Mouse (Mus musculus): ENCODE results near the gene Pcbp2.
A peak's percentile ranks its signal among the peaks of the same experiment; 100 is the strongest.

The Pcbp2 gene

GRCm38 (mm10) chr15:102527936-102528335, 57.6 kb downstream of the Pcbp2 start:
- peak; percentile 59 to 63 for DNase-seq

DNA sequence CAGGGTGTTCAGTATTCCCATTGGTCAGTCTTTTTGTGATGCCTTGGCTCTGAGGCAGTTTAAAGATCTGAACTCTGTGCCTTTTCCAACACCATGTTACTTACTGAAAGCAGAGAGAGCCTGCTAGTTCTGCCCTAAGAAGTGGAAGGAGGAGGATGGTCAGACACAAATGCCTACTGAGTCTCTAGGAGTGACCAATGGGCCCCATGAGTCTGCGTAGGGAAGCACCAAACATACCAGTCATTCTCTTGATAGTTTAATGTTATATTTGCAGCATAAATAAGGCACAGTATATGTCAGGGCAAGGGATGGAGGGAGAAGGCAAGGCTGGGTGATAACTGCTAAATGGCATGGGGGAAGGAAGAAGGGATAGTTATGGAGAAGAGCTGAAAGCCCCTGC, 58.1 kb downstream of the Pcbp2 start:
- no peak for DNase-seq

- DNase-seq: no peak
Measured at GRCm38 (mm10) chr15:102530566-102530965, 60.2 kb downstream of the Pcbp2 start.

DNA sequence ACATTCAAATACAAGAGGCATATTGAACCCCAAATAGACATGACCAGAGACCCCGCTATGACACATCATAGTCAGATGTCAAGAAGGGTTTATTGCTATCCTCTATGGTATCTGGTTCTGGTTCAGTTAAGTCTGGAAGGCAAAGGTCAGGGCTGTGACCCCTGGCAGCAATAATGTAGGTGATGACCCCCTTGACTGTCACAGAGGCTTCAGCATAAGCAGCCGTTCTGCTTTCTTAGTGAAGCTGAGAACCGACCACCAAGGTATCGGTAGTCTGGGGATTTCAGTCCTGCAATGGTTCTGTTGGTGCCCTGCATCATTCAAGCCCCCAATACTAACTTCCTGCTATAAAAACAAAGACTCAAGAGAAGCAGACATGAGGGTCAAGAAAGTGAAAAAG, 61.2 kb downstream of the Pcbp2 start:
- no peak for DNase-seq

- peak; percentile 66 to 68 for DNase-seq
Measured at GRCm38 (mm10) chr15:102532106-102532900, 62.0 kb downstream of the Pcbp2 start.

- peak in 1 of 2 experiments; percentile 17 for DNase-seq
Measured at GRCm38 (mm10) chr15:102533926-102534325, 63.6 kb downstream of the Pcbp2 start.

DNA sequence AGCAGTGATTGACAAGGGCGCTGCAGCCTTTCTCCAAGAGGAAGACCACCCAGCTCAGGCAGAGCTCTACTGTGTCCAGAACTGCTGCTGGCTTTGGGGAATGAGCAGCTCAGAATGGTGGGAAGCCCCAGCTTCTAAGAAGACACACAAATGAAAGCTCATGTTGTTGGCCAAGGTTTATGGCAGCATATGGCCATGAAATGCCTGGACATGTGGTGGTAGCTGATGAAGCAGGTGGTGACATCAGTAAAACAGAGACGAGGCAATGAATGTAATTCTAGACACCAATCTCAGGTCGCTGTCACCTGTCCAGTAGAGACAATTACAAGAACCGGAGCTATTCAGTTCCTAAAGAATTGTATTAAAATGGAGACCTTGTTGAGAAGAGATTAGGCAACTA, 74.5 kb downstream of the Pcbp2 start:
- peak; percentile 84 to 86 for DNase-seq

DNA sequence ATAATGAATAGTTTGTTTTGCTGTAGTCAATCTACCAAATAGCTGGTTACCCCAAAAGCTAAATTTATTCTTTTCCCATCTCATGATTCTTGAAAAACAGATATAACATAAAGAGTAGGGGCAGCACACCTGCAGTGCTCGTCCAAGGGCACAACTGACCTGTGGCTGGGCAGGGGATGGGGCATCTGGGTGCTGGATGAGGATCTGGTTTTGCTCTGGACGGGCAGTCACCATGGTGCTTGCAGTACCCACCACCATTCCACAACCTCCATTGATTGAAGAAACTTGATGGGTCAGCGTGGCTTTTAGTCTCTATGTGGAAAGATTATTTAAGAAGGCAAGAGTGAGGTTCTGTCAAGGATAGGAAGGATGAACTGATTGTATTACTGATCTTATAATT, 75.9 kb downstream of the Pcbp2 start:
- peak; percentile 45 to 60 for DNase-seq

- peak; percentile 99 to 100 for DNase-seq
Measured at GRCm38 (mm10) chr15:102546677-102547427, 76.5 kb downstream of the Pcbp2 start.

- DNase-seq: peak; percentile 98
Measured at GRCm38 (mm10) chr15:102547478-102547877, 77.1 kb downstream of the Pcbp2 start.

All from cerebellum, postnatal 10 days (tissue).